In the genomic region with DNA sequence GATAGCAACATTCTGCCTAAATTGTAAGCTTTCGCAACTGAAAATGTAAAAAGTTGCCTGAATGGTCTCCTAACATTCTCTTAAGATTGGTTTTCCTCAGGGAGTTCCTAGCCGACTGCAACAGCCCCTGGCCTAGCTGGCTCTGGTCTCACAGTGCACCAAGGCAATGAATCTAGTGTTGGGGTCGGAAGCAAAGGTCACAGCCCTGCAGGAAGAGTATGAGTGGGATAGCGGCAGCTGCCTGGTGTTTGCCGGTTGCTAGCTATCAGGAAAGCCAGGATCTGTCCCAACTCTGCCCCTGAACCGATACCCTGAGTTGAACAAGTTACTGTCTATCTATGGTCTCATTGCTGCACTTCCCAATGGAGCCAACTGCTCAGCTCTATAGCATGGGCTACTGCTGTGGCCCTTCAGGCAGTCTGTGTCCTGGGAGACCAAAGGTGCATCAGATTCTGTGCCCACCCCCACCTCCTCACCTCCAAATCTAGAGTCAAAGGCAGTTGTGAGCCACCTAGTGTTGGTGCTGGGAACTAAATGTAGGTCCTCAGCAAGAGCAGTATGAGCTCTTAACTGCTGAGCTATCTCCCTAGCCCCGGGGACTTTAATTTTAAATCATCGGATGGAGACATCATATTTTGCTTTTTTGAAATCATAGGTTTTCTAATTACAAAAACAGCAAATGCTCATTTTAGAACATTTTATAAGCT, we compare ENCODE assay signal across 8 mouse cellular contexts. TPM values are rescaled to one million over a fixed set of nuclear protein-coding genes. Genes with fewer than 3 reads are reported as not detected.
DNase-seq lines count a peak whose midpoint lies in the region.

No protein-coding gene starts in this region.

- intact Hi-C loops in left cerebral cortex, postnatal 4 days (cut with DNase I): no loop called here
- intact Hi-C loops in left cerebral cortex, postnatal 36 days (cut with DNase I): loop anchor here (5.0 kb wide), 1 partner anchor 524 kb away; no protein-coding TSS in a partner anchor

- peak; percentile 27 to 43 for DNase-seq in cerebellum, adult 18-20 months
- DNase-seq in cerebellum, adult 9-11 months: no peak
- DNase-seq in left cerebral cortex, postnatal 4 days: peak; percentile 31
- no peak for DNase-seq in left cerebral cortex, postnatal 36 days (ENCODE audit: low spot score in 2 of 2)
- DNase-seq in ZHBTc4 (ENCODE audit: low read depth, low spot score): peak; percentile 69
- peak; percentile 1 for DNase-seq in lung, postnatal 25 days (ENCODE audit: low spot score)
- DNase-seq in frontal cortex, postnatal 10 days (ENCODE audit: low spot score in 2 of 2): no peak
- no peak for DNase-seq in testis, postnatal 10 days (ENCODE audit: low spot score)

RNA-seq across cellular contexts. Expression of gene Tex36, which starts 46.0 kb away (rescaled TPM):
- not detected for total RNA-seq in left cerebral cortex, postnatal 4 days (2021)
- total RNA-seq in left cerebral cortex, postnatal 36 days (2021): not detected

Comparison
In these comparisons a context has a peak if more than half of its experiments do, and no peak if none do; other contexts are left out.
1. DNase-seq: peak in cerebellum, adult 18-20 months (2 of 2), left cerebral cortex, postnatal 4 days (single experiment), ZHBTc4 (single experiment) and lung, postnatal 25 days (single experiment); none in cerebellum, adult 9-11 months (single experiment), left cerebral cortex, postnatal 36 days (0 of 2), frontal cortex, postnatal 10 days (0 of 2) and testis, postnatal 10 days (single experiment).